Comparison of ENCODE assay signal across 15 mouse cellular contexts in the genomic region with DNA sequence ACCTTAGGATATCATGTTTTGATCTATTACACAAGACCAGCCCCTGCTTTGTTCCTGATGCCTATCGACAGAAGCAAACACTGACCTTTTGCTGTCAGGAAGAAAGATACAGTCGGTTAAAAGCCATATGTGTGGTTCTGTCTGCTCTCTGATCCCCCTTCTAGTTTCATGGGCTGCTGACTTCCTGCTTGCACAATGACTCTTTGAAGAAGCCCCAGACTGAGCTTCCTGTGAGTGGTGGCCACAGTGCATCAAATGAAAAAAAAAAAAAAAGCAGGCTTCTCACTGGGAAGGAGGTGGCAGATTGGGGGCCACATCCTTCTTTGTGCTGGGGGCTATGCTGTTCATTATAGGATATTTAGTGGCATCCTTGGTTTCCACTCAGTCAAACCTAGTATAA.
A peak's percentile ranks its signal among the peaks of the same experiment; 100 is the strongest.
DNase-seq lines count a peak whose midpoint lies in the region; ATAC-seq lines count a peak whose summit lies in the region.
"Had no signal": no experiment of that assay in that cellular context is flagged by ENCODE, and none has a peak within 500 bp of the region (broad histone marks: within the 10 kb centered on the region; RNA-seq: fewer than 3 reads in every experiment).

No protein-coding gene starts in this region.

- DNase-seq in layer of hippocampus, adult 11-12 months (ENCODE audit: low spot score) = peak; percentile 11
- DNase-seq in layer of hippocampus, adult 18-20 months (ENCODE audit: low spot score in 2 of 2) = no peak
- peak; percentile 68 for DNase-seq in CD4-positive, CD25-positive, alpha-beta regulatory T cell, adult 2 months (ENCODE audit: low read depth, low spot score)
- peak; percentile 66 for DNase-seq in splenic B cell, adult 2 months (ENCODE audit: low read depth, low spot score)
- DNase-seq in cerebellum, postnatal 10 days = no peak
- DNase-seq in adrenal gland, adult (ENCODE audit: inconsistent age in 2 of 2, low spot score in 1 of 2) = no peak
- no peak for DNase-seq in gastrocnemius, postnatal 25 days
- DNase-seq: gastrocnemius, postnatal 36 days; kidney, postnatal 14 days had no signal

- peak; percentile 78 for ATAC-seq in granulocyte monocyte progenitor cell, adult 5-6 weeks (replicated peaks; ENCODE audit: poor library complexity, severe bottlenecking)

- no peaks in the 10 kb centered on the region for H3K36me3 ChIP-seq in splenic B cell, adult 2 months (ENCODE audit: control insufficient read depth, insufficient read depth, low read length, poor library complexity, severe bottlenecking)
- H3K36me3 ChIP-seq: embryonic facial prominence, embryonic 10.5 days; forebrain, embryonic 10.5 days; liver, embryonic 15.5 days; midbrain, embryonic 12.5 days; neural tube, embryonic 13.5 days had no signal

- no peaks in the 10 kb centered on the region for H3K27me3 ChIP-seq in splenic B cell, adult 2 months (ENCODE audit: control insufficient read depth, insufficient read depth, low read length, poor library complexity, severe bottlenecking)

Comparison
In these comparisons a context has a peak if more than half of its experiments do, and no peak if none do; other contexts are left out.
1. DNase-seq: peak in layer of hippocampus, adult 11-12 months (single experiment), CD4-positive, CD25-positive, alpha-beta regulatory T cell, adult 2 months (single experiment) and splenic B cell, adult 2 months (single experiment); none in layer of hippocampus, adult 18-20 months (0 of 2), cerebellum, postnatal 10 days (0 of 2), adrenal gland, adult (0 of 2) and gastrocnemius, postnatal 25 days (single experiment).